ENCODE assay signal across 18 mouse cellular contexts in the genomic region with DNA sequence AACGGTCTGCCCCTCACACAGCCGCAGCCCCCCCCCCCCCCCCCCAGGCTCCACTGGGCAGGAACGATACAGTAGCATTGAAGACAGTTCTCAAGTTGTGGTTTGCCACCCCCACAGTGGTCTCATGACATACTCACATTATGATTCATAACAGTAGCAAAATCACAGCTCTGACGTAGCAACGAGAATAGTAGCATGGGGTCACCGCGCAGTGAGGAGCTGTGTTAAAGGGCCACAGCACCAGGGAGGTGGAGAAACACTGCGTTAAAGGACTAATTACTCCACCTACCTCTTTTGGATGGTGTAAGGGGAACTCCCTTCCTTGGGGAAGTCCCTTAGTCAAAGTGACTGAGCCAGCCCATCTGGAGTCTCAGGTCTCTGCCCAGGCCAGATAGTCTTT. TPM values are rescaled to one million over a fixed set of nuclear protein-coding genes. Genes with fewer than 3 reads are reported as not detected.
DNase-seq lines count a peak whose midpoint lies in the region; ATAC-seq and TF ChIP-seq lines count a peak whose summit lies in the region.
"Had no signal": no experiment of that assay in that cellular context is flagged by ENCODE, and none has a peak within 500 bp of the region (broad histone marks: within the 10 kb centered on the region; RNA-seq: fewer than 3 reads in every experiment).

No protein-coding gene starts in this region.

- 0 out of 2 replicates have a peak, but pooled peaks have one; percentile 22 for ATAC-seq in kidney, embryonic 14.5 days (ENCODE audit: low FRiP score, low TSS enrichment)
- no peak; the same call in 1 of the 2 replicates for ATAC-seq in kidney, embryonic 15.5 days (replicated peaks; ENCODE audit: low FRiP score)
- peak; percentile 96 for ATAC-seq in inflammation-experienced regulatory T-cells, adult 6 months
- ATAC-seq in forebrain, embryonic 13.5 days: no peak
- ATAC-seq: forebrain, postnatal 0 days had no signal

- peak; percentile 69 for DNase-seq in Muller cell, postnatal 12 days (ENCODE audit: inconsistent ontology term)
- DNase-seq in spleen, adult 2 months (ENCODE audit: low read depth in 1 of 2, low spot score in 2 of 2): peak; percentile 44 to 85
- DNase-seq in left cerebral cortex, postnatal 36 days (ENCODE audit: low spot score in 2 of 2): no peak
- DNase-seq in cerebellum, adult 8-10 months: no peak
- DNase-seq: adrenal gland, adult 2 months; cerebellum, adult 11-12 months; forebrain, postnatal 0 days; thymus, postnatal 36 days had no signal

- no peak overlapping the region for H3K4me2 ChIP-seq in kidney, embryonic 14.5 days (replicated peaks; ENCODE audit: low read depth, low read length)
- H3K4me2 ChIP-seq in kidney, embryonic 15.5 days: no peak overlapping the region
- H3K4me2 ChIP-seq in forebrain, embryonic 13.5 days: no peak overlapping the region
- H3K4me2 ChIP-seq: heart, embryonic 12.5 days; neural tube, embryonic 13.5 days had no signal

- H3K4me3 ChIP-seq in kidney, embryonic 14.5 days (ENCODE audit: low read length): no peak overlapping the region
- no peak overlapping the region for H3K4me3 ChIP-seq in kidney, embryonic 15.5 days (replicated peaks)
- peak overlapping the region; percentile 4; the same call in 1 of the 2 replicates for H3K4me3 ChIP-seq in spleen, adult 2 months (ENCODE audit: extremely low read depth, insufficient read depth, insufficient read length)
- no peak overlapping the region for H3K4me3 ChIP-seq in forebrain, embryonic 13.5 days
- H3K4me3 ChIP-seq: embryonic facial prominence, embryonic 10.5 days; heart, embryonic 12.5 days; layer of hippocampus, adult 2 months; neural tube, embryonic 13.5 days had no signal

- intact Hi-C loops in left cerebral cortex, postnatal 36 days (cut with DNase I): loop anchor here (2.0 kb wide), 1 partner anchor 58 kb away; no protein-coding TSS in a partner anchor

- no peaks in the 10 kb centered on the region for H3K4me1 ChIP-seq in kidney, embryonic 14.5 days (ENCODE audit: control insufficient read depth, insufficient read depth, low read length)
- H3K4me1 ChIP-seq in kidney, embryonic 15.5 days: peaks cover 4% of the 10 kb centered on the region; the same call in 1 of the 2 replicates
- H3K4me1 ChIP-seq in spleen, adult 2 months (ENCODE audit: control insufficient read depth, insufficient read depth, insufficient read length): peaks cover 5% of the 10 kb centered on the region; the same call in 1 of the 2 replicates
- H3K4me1 ChIP-seq in forebrain, embryonic 13.5 days: peaks cover 4% of the 10 kb centered on the region; the same call in 1 of the 2 replicates
- H3K4me1 ChIP-seq: heart, embryonic 12.5 days; neural tube, embryonic 13.5 days had no signal

- WGBS in kidney, embryonic 14.5 days: 49% methylated on average over 8 of the region's 8 CpGs
- 50% methylated on average over 8 of the region's 8 CpGs for WGBS in kidney, embryonic 15.5 days
- 4% methylated on average over 8 of the region's 8 CpGs for WGBS in spleen, adult 2 months
- WGBS in forebrain, embryonic 13.5 days: 74% methylated on average over 7 of the region's 8 CpGs

- no peak overlapping the region for H3K27ac ChIP-seq in kidney, embryonic 14.5 days (ENCODE audit: low read depth, low read length)
- H3K27ac ChIP-seq in kidney, embryonic 15.5 days: no peak overlapping the region
- H3K27ac ChIP-seq in spleen, adult 2 months (ENCODE audit: insufficient read depth, low read length): peak overlapping the region; percentile 41
- no peak overlapping the region for H3K27ac ChIP-seq in forebrain, embryonic 13.5 days
- H3K27ac ChIP-seq: embryonic facial prominence, embryonic 10.5 days; layer of hippocampus, adult 2 months; neural tube, embryonic 13.5 days had no signal

- no peak for TF ChIP-seq CTCF in spleen, adult 2 months (IDR thresholded peaks at IDR 0.05; ENCODE audit: extremely low read depth, insufficient read depth, insufficient read length, insufficient replicate concordance)

- H3K9ac ChIP-seq in kidney, embryonic 14.5 days (ENCODE audit: low read depth, low read length): no peak overlapping the region
- H3K9ac ChIP-seq in kidney, embryonic 15.5 days: no peak overlapping the region
- no peak overlapping the region for H3K9ac ChIP-seq in forebrain, embryonic 13.5 days
- H3K9ac ChIP-seq: forebrain, postnatal 0 days; heart, embryonic 12.5 days; neural tube, embryonic 13.5 days had no signal

- no peaks in the 10 kb centered on the region for H3K27me3 ChIP-seq in kidney, embryonic 14.5 days (ENCODE audit: control insufficient read depth, insufficient read depth, low read length)
- peaks cover 3% of the 10 kb centered on the region; the same call in 1 of the 2 replicates for H3K27me3 ChIP-seq in kidney, embryonic 15.5 days
- no peaks in the 10 kb centered on the region for H3K27me3 ChIP-seq in spleen, adult 2 months (ENCODE audit: control insufficient read depth, insufficient read depth, low read length)
- 0 out of 2 replicates have a peak, but pooled peaks cover 4% of the 10 kb centered on the region for H3K27me3 ChIP-seq in forebrain, embryonic 13.5 days

- no peaks in the 10 kb centered on the region for H3K9me3 ChIP-seq in kidney, embryonic 14.5 days (ENCODE audit: control insufficient read depth, low read length)
- H3K9me3 ChIP-seq in kidney, embryonic 15.5 days (replicated peaks): no peaks in the 10 kb centered on the region
- no peaks in the 10 kb centered on the region for H3K9me3 ChIP-seq in forebrain, embryonic 13.5 days (replicated peaks)
- H3K9me3 ChIP-seq: embryonic facial prominence, embryonic 10.5 days; heart, embryonic 12.5 days; neural tube, embryonic 13.5 days had no signal

- H3K36me3 ChIP-seq in kidney, embryonic 14.5 days (ENCODE audit: control insufficient read depth, insufficient read depth, low read length): no peaks in the 10 kb centered on the region
- no peaks in the 10 kb centered on the region for H3K36me3 ChIP-seq in kidney, embryonic 15.5 days
- H3K36me3 ChIP-seq in spleen, adult 2 months (ENCODE audit: control insufficient read depth, insufficient read depth, low read length): no peaks in the 10 kb centered on the region
- H3K36me3 ChIP-seq in forebrain, embryonic 13.5 days (ENCODE audit: poor library complexity, severe bottlenecking): no peaks in the 10 kb centered on the region
- H3K36me3 ChIP-seq: embryonic facial prominence, embryonic 10.5 days; heart, embryonic 12.5 days; neural tube, embryonic 13.5 days had no signal

- no peak for TF ChIP-seq POLR2A in spleen, adult 2 months (IDR thresholded peaks at IDR 0.05; ENCODE audit: low read depth, low read length)

RNA-seq across cellular contexts. Expression of a gene that starts 14.3 kb away (rescaled TPM):
- 9.6 and 15.7 TPM in 2 replicates for polyA plus RNA-seq in kidney, embryonic 14.5 days (2014; fragmentation: Nextera tagmentation; extraction: Ambion mirVana)
- polyA plus RNA-seq in kidney, embryonic 15.5 days (2015; fragmentation: Nextera tagmentation; extraction: Ambion mirVana): 18.8 and 19.4 TPM in 2 replicates
- polyA plus RNA-seq in inflammation-experienced regulatory T-cells, adult 6 months (2017; shearing (Covaris generic)): 10 to 100 TPM; 28.3 to 49.5 (median 29.4) TPM
- polyA plus RNA-seq in spleen, adult 2 months (2012; rRNA removed): 3.8 and 4.9 TPM in 2 replicates
- total RNA-seq in left cerebral cortex, postnatal 36 days (2021): 10 to 100 TPM; 15.1 TPM
- polyA plus RNA-seq in forebrain, embryonic 13.5 days (2015; fragmentation: Nextera tagmentation; extraction: Ambion mirVana): 12.0 and 12.4 TPM in 2 replicates

RNA-seq across cellular contexts. Expression of a gene that starts 27.9 kb away (rescaled TPM):
- polyA plus RNA-seq in kidney, embryonic 14.5 days (2014; fragmentation: Nextera tagmentation; extraction: Ambion mirVana): 18.3 and 22.9 TPM in 2 replicates
- 28.1 and 30.2 TPM in 2 replicates for polyA plus RNA-seq in kidney, embryonic 15.5 days (2015; fragmentation: Nextera tagmentation; extraction: Ambion mirVana)
- 1 to 10 TPM; 1.5 to 6.6 (median 3.8) TPM for polyA plus RNA-seq in inflammation-experienced regulatory T-cells, adult 6 months (2017; shearing (Covaris generic))
- polyA plus RNA-seq in spleen, adult 2 months (2012; rRNA removed): 57.1 and 60.7 TPM in 2 replicates
- 10 to 100 TPM; 15.1 to 17.1 TPM for total RNA-seq in left cerebral cortex, postnatal 36 days (2021)
- polyA plus RNA-seq in forebrain, embryonic 13.5 days (2015; fragmentation: Nextera tagmentation; extraction: Ambion mirVana): 19.0 and 20.0 TPM in 2 replicates

RNA-seq across cellular contexts. Expression of a gene that starts 39.1 kb away (rescaled TPM):
- polyA plus RNA-seq in kidney, embryonic 14.5 days (2014; fragmentation: Nextera tagmentation; extraction: Ambion mirVana): not detected in 2 replicates
- polyA plus RNA-seq in kidney, embryonic 15.5 days (2015; fragmentation: Nextera tagmentation; extraction: Ambion mirVana): not detected in 2 replicates
- polyA plus RNA-seq in inflammation-experienced regulatory T-cells, adult 6 months (2017; shearing (Covaris generic)): not detected
- not detected in 2 replicates for polyA plus RNA-seq in spleen, adult 2 months (2012; rRNA removed)
- not detected for total RNA-seq in left cerebral cortex, postnatal 36 days (2021)
- polyA plus RNA-seq in forebrain, embryonic 13.5 days (2015; fragmentation: Nextera tagmentation; extraction: Ambion mirVana): not detected in 2 replicates
- total RNA-seq: adrenal gland, adult 2 months; ES-E14; forebrain, postnatal 0 days; layer of hippocampus, adult 2 months had no signal
- polyA plus RNA-seq: adrenal gland, adult 2 months; embryonic facial prominence, embryonic 10.5 days; forebrain, postnatal 0 days; heart, embryonic 12.5 days; limb, embryonic 11.5 days; neural tube, embryonic 13.5 days had no signal

Comparison
In these comparisons a context has a peak if more than half of its experiments do, and no peak if none do; other contexts are left out.
1. ATAC-seq: peak in kidney, embryonic 14.5 days (single experiment) and inflammation-experienced regulatory T-cells, adult 6 months (single experiment); none in kidney, embryonic 15.5 days (single experiment) and forebrain, embryonic 13.5 days (single experiment).
2. DNase-seq: peak in Muller cell, postnatal 12 days (single experiment) and spleen, adult 2 months (2 of 2); none in left cerebral cortex, postnatal 36 days (0 of 2) and cerebellum, adult 8-10 months (single experiment).